Mouse (Mus musculus): ENCODE measurements at regions not wholly inside any gene's neighbourhood (a gene's known extent, or its start where the extent isn't known, plus 50 kb on each side); places are given as distances from the start of the nearest gene placed in this dataset.

GRCm38 (mm10) chr15:59794871-59795270 is 221.5 kb downstream of the 4933412E24Rik start:
- in situ Hi-C loops (cut with MboI, MseI) = no loop called here

GRCm38 (mm10) chr15:59786706-59787425 is 229.5 kb downstream of the 4933412E24Rik start:
- in situ Hi-C loops (cut with MboI, MseI) = no loop called here

- in situ Hi-C loops (cut with MboI, MseI) = no loop called here
Measured at GRCm38 (mm10) chr15:59785981-59786380, 230.4 kb downstream of the 4933412E24Rik start.

GRCm38 (mm10) chr15:59784556-59784929 is 231.9 kb downstream of the 4933412E24Rik start:
- in situ Hi-C loops (cut with MboI, MseI) = no loop called here

- in situ Hi-C loops (cut with MboI, MseI) = no loop called here
Measured at GRCm38 (mm10) chr15:59783782-59784555, 232.4 kb downstream of the 4933412E24Rik start.

- in situ Hi-C loops (cut with MboI, MseI) = no loop called here
Measured at GRCm38 (mm10) chr15:59783393-59783781, 233.0 kb downstream of the 4933412E24Rik start.

- in situ Hi-C loops (cut with MboI, MseI) = no loop called here
Measured at GRCm38 (mm10) chr15:59780506-59780905, 235.9 kb downstream of the 4933412E24Rik start.

- in situ Hi-C loops (cut with MboI, MseI) = loop anchor here (10.0 kb wide), 1 partner anchor 1293 kb away; no protein-coding TSS in a partner anchor
Measured at GRCm38 (mm10) chr15:59777307-59777871, 239.0 kb downstream of the 4933412E24Rik start.

GRCm38 (mm10) chr15:59775781-59776180 is 240.6 kb downstream of the 4933412E24Rik start:
- in situ Hi-C loops (cut with MboI, MseI) = loop anchor here (10.0 kb wide), 1 partner anchor 1291 kb away; no protein-coding TSS in a partner anchor

- in situ Hi-C loops (cut with MboI, MseI) = loop anchor here (10.0 kb wide), 1 partner anchor 1289 kb away; no protein-coding TSS in a partner anchor
Measured at GRCm38 (mm10) chr15:59773983-59774382, 242.4 kb downstream of the 4933412E24Rik start.

GRCm38 (mm10) chr15:59772595-59772994 is 243.8 kb downstream of the 4933412E24Rik start:
- in situ Hi-C loops (cut with MboI, MseI) = loop anchor here (10.0 kb wide), 1 partner anchor 1288 kb away; no protein-coding TSS in a partner anchor

- in situ Hi-C loops (cut with MboI, MseI) = loop anchor here (10.0 kb wide), 1 partner anchor 57 kb away; no protein-coding TSS in a partner anchor
Measured at GRCm38 (mm10) chr15:59762061-59762460, 254.4 kb downstream of the 4933412E24Rik start.

GRCm38 (mm10) chr15:59760490-59760889 is 255.9 kb downstream of the 4933412E24Rik start:
- in situ Hi-C loops (cut with MboI, MseI) = loop anchor here (10.0 kb wide), 1 partner anchor 56 kb away; no protein-coding TSS in a partner anchor

- in situ Hi-C loops (cut with MboI, MseI) = no loop called here
Measured at GRCm38 (mm10) chr15:59759566-59759965, 256.8 kb downstream of the 4933412E24Rik start.

GRCm38 (mm10) chr15:59758971-59759370 is 257.4 kb downstream of the 4933412E24Rik start:
- in situ Hi-C loops (cut with MboI, MseI) = no loop called here

- in situ Hi-C loops (cut with MboI, MseI) = no loop called here
Measured at GRCm38 (mm10) chr15:59756141-59756540, 260.3 kb downstream of the 4933412E24Rik start.

- in situ Hi-C loops (cut with MboI, MseI) = no loop called here
Measured at GRCm38 (mm10) chr15:59754906-59755305, 261.5 kb downstream of the 4933412E24Rik start.

- in situ Hi-C loops (cut with MboI, MseI) = no loop called here
Measured at GRCm38 (mm10) chr15:59752277-59752676, 264.1 kb downstream of the 4933412E24Rik start.

GRCm38 (mm10) chr15:59746290-59746689 is 270.1 kb downstream of the 4933412E24Rik start:
- in situ Hi-C loops (cut with MboI, MseI) = no loop called here

- in situ Hi-C loops (cut with MboI, MseI) = no loop called here
Measured at GRCm38 (mm10) chr15:59744411-59744931, 271.9 kb downstream of the 4933412E24Rik start.

GRCm38 (mm10) chr15:59739197-59739596 is 277.2 kb downstream of the 4933412E24Rik start:
- in situ Hi-C loops (cut with MboI, MseI) = no loop called here

GRCm38 (mm10) chr15:59737247-59737646 is 279.2 kb downstream of the 4933412E24Rik start:
- in situ Hi-C loops (cut with MboI, MseI) = no loop called here

Measured in regulatory T cell (primary cell).